Mouse (Mus musculus): ENCODE data around the gene Sco2.

GRCm38 (mm10) chr15:89322670-89323522 lies 50.8 kb downstream of the Sco2 start, which contains the start of gene Adm2:
- TF ChIP-seq FLI1 (IDR thresholded peaks at IDR 0.05; ENCODE audit: low read length) (no peak), GATA1 (IDR thresholded peaks at IDR 0.05; ENCODE audit: borderline replicate concordance, low read length) (no peak)

Data from megakaryocyte, embryonic 14.5 days (primary cell).